17 mouse cellular contexts compared by ENCODE assay signal in genomic region chr1:92324091-92324950, GRCm38 (mm10).
DNase-seq lines count a peak whose midpoint lies in the region; ATAC-seq and TF ChIP-seq lines count a peak whose summit lies in the region.
"Had no signal": no experiment of that assay in that cellular context is flagged by ENCODE, and none has a peak within 500 bp of the region (broad histone marks: within the 10 kb centered on the region; RNA-seq: fewer than 3 reads in every experiment).

No protein-coding gene starts in this region.

- DNase-seq in forebrain, embryonic 10.5 days (ENCODE audit: extremely low spot score, low spot score), result no peak
- peak; percentile 24 to 37 for DNase-seq in left cerebral cortex, adult 2 months (ENCODE audit: extremely low spot score in 1 of 2, low spot score in 2 of 2)
- DNase-seq in left cerebral cortex, postnatal 4 days, result no peak
- peak; percentile 50 for DNase-seq in brain, embryonic 14.5 days (ENCODE audit: low read depth)
- DNase-seq in left cerebral cortex, postnatal 36 days (ENCODE audit: low spot score in 2 of 2), result peak; percentile 34 to 37
- DNase-seq in cerebellum, postnatal 14 days, result no peak
- DNase-seq: adrenal gland, postnatal 10 days; gastrocnemius, postnatal 25 days; kidney, adult 2 months; lung, postnatal 14 days; thymus, postnatal 36 days had no signal

- H3K4me1 ChIP-seq in forebrain, embryonic 10.5 days, result peaks cover 11% of the 10 kb centered on the region
- peaks cover 7% of the 10 kb centered on the region; the same call in 1 of the 2 replicates for H3K4me1 ChIP-seq in forebrain, embryonic 13.5 days
- H3K4me1 ChIP-seq: liver, embryonic 12.5 days had no signal

- H3K9ac ChIP-seq in forebrain, embryonic 13.5 days, result no peak overlapping the region
- H3K9ac ChIP-seq: liver, embryonic 12.5 days had no signal

- no peaks in the 10 kb centered on the region for H3K27me3 ChIP-seq in forebrain, embryonic 10.5 days (ENCODE audit: poor library complexity, severe bottlenecking)
- H3K27me3 ChIP-seq in forebrain, embryonic 13.5 days, result no peaks in the 10 kb centered on the region
- H3K27me3 ChIP-seq: liver, embryonic 12.5 days had no signal

- no peaks in the 10 kb centered on the region for H3K36me3 ChIP-seq in forebrain, embryonic 10.5 days (replicated peaks)
- no peaks in the 10 kb centered on the region for H3K36me3 ChIP-seq in forebrain, embryonic 13.5 days (ENCODE audit: poor library complexity, severe bottlenecking)
- H3K36me3 ChIP-seq: liver, embryonic 12.5 days had no signal

- ATAC-seq in forebrain, embryonic 13.5 days, result no peak
- ATAC-seq in monocyte, adult 5-6 weeks (replicated peaks; ENCODE audit: insufficient number of reproducible peaks, low FRiP score, low TSS enrichment, poor library complexity, severe bottlenecking), result no peak
- ATAC-seq: hindbrain, embryonic 16.5 days; liver, embryonic 12.5 days had no signal

- no peak for TF ChIP-seq POLR2A in brain, embryonic 14.5 days (IDR thresholded peaks at IDR 0.05; ENCODE audit: borderline replicate concordance, extremely low read depth, insufficient read depth, insufficient read length, poor library complexity, severe bottlenecking)

- intact Hi-C loops in left cerebral cortex, adult 2 months (cut with DNase I), result no loop called here
- intact Hi-C loops in left cerebral cortex, postnatal 4 days (cut with DNase I), result no loop called here
- intact Hi-C loops in left cerebral cortex, postnatal 36 days (cut with DNase I), result no loop called here

- WGBS in forebrain, embryonic 10.5 days, result 67% methylated on average over 14 of the region's 14 CpGs
- 51% methylated on average over 14 of the region's 14 CpGs for WGBS in forebrain, embryonic 13.5 days

- H3K4me3 ChIP-seq in forebrain, embryonic 10.5 days, result no peak overlapping the region
- H3K4me3 ChIP-seq in forebrain, embryonic 13.5 days, result no peak overlapping the region
- no peak overlapping the region for H3K4me3 ChIP-seq in left cerebral cortex, adult 2 months
- H3K4me3 ChIP-seq: erythroblast, embryonic 14.5 days; liver, embryonic 12.5 days had no signal

- peak overlapping the region; percentile 40; the same call in 1 of the 2 replicates for H3K27ac ChIP-seq in forebrain, embryonic 10.5 days
- H3K27ac ChIP-seq in forebrain, embryonic 13.5 days, result no peak overlapping the region
- H3K27ac ChIP-seq in left cerebral cortex, adult 2 months, result no peak overlapping the region; the same call in 1 of the 2 replicates
- H3K27ac ChIP-seq: liver, embryonic 12.5 days had no signal

- no peak overlapping the region for H3K4me2 ChIP-seq in forebrain, embryonic 13.5 days
- H3K4me2 ChIP-seq: liver, embryonic 12.5 days; midbrain, embryonic 11.5 days had no signal

- no peaks in the 10 kb centered on the region for H3K9me3 ChIP-seq in forebrain, embryonic 10.5 days
- no peaks in the 10 kb centered on the region for H3K9me3 ChIP-seq in forebrain, embryonic 13.5 days (replicated peaks)
- H3K9me3 ChIP-seq: liver, embryonic 12.5 days had no signal

- TF ChIP-seq CTCF in left cerebral cortex, adult 2 months (IDR thresholded peaks at IDR 0.05), result no peak
- TF ChIP-seq CTCF in brain, embryonic 14.5 days (IDR thresholded peaks at IDR 0.05; ENCODE audit: borderline replicate concordance, extremely low read depth, insufficient read depth, insufficient read length), result no peak

Comparison
In these comparisons a context has a peak if more than half of its experiments do, and no peak if none do; other contexts are left out.
1. DNase-seq: peak in left cerebral cortex, adult 2 months (2 of 2), brain, embryonic 14.5 days (single experiment) and left cerebral cortex, postnatal 36 days (2 of 2); none in forebrain, embryonic 10.5 days (single experiment), left cerebral cortex, postnatal 4 days (single experiment) and cerebellum, postnatal 14 days (0 of 2).